Mouse (Mus musculus): ENCODE results near the gene Hnrnpul1.
A peak's percentile ranks its signal among the peaks of the same experiment; 100 is the strongest.

DNA sequence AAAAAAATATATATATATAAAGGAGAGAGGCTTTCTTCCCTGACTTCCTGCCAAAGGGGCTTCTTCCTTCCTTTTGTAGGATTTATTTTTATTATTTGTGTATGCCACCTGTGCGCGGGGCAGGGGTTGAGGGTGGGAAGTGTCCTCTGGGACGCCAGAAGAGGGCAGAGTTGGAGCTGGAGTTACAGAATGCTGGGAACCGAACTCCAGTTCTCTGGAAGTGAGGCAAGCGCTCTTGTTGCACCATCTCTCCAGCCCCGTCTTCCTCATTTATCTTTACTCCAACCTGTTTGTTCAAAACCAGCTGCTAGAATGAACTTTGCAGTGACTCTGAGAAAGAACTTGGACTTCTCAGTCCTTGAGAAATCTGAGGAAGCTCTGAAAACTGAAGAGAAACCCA is 74.6 kb downstream of the Hnrnpul1 start:
- TF ChIP-seq POLR2A (IDR thresholded peaks at IDR 0.05; ENCODE audit: borderline replicate concordance, control insufficient read depth, low read depth, low read length) (no peak), CTCF (IDR thresholded peaks at IDR 0.05; ENCODE audit: control insufficient read depth, insufficient read depth, low read length) (peak; percentile 20; the same call in 1 of the 2 replicates)
